Mouse (Mus musculus) retina, embryonic 14.5 days (tissue): ENCODE measurements around the gene Olfr1352.
"Not testable (repeated sequence)": the region's sequence is repeated elsewhere in the genome, so short reads cannot be mapped to it uniquely, and the experiment has no call there.

ENCODE experiments used
- DNase-seq: peaks from one replicate; pipeline ENCODE4 v3.0.0-alpha.2; 2015; ENCODE audit warnings: low spot score

Gene Olfr1352

GRCm38 (mm10) chr10:78980750-78981149 is at the start of gene Olfr1352:
TSS of gene Olfr1352 (plus strand) at chr10:78981050.
- DNase-seq, result no peak

- DNase-seq, result not testable (repeated sequence)
Observed at GRCm38 (mm10) chr10:78950336-78950735, 30.5 kb upstream of the Olfr1352 start, which contains the start of gene Olfr8. TSS of gene Olfr8 (plus strand) at chr10:78950636.

- not testable (repeated sequence) for DNase-seq
Observed at GRCm38 (mm10) chr10:78963009-78963408, 17.8 kb upstream of the Olfr1352 start, which contains the start of gene Olfr1353. TSS of gene Olfr1353 (plus strand) at chr10:78963309.

- DNase-seq, result no peak
Observed at GRCm38 (mm10) chr10:79012172-79012571, 31.3 kb downstream of the Olfr1352 start, which contains the start of gene Olfr1351. TSS of gene Olfr1351 (plus strand) at chr10:79012472.

- no peak for DNase-seq
Observed at GRCm38 (mm10) chr10:79028441-79028840, 47.6 kb downstream of the Olfr1352 start, which contains the start of gene Olfr57. TSS of gene Olfr57 (plus strand) at chr10:79028741.
